Mouse (Mus musculus) thymus, postnatal 25 days (tissue): ENCODE measurements at regions not wholly inside any gene's neighbourhood (a gene's known extent, or its start where the extent isn't known, plus 50 kb on each side); places are given as distances from the start of the nearest gene placed in this dataset.

ENCODE experiments used
- DNase-seq: peaks from one replicate; pipeline ENCODE4 v3.0.0; 2022

DNA sequence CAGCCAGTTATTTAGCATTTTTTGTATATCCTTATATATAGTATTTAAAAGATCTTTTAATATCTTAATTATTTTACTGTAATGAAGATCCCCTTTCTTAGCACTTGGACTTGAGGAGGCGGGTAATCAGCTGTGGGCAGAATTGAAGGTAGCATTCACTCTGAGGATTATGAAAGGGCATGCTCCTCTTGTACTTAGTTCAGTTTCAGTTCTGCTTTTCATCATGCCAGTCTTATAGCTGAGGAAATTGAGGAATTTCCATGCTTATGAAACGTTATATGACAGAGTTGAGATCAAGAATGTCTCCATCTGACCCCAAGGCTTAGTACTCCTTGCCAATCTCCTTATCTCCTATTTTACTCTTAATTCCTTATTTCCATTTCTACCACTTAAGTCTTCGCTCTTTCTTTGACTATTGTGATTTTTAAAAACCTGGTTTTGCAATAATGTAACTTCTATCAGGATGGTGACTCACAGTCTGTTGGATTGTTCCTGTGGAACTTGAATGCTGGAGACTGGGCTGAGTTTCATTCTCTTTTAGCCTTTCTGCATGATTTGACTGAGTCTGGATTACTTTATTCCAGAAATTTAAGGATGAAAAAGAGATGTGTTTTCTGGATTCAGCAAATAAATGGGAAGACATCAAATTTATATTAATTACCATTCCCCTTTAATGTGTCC is 133.6 kb downstream of the Papss1 start:
- no peak for DNase-seq

DNA sequence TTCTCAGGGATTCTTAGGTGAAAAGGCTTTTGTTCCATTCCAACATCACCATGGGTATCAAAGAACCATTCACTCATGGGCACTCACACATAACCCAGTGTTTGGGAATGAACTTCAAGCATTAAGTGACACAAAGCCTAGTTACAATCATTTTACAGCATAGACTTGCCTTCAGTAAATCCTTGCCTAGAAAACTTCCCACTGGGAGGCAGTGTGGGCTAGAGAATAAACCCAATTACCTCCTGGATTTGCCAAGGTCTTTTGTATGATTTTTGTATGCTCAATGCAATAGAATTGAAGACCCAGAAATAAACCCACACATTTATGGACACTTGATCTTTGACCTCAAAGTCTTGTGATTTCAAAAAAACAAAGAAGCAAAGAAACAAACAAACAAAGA is 138.6 kb downstream of the Papss1 start:
- no peak for DNase-seq

DNA sequence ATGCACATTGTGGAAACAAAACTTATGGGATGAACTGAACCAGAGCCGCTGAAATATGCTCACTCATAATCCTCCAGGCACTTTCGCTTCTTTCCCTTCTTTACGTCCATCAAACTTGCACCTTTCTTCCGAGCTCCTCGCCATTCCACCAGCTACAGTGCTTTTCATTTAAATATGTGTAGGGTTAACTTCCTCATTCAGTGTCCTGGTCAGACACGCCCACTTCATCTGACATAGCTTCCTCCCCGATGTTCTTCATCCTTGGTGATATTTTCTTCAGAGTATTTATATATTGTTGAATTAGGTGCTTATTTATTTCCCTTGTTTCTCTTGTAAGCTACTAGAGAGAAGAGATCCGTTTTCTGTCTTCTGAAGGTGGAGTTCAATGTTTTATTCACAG is 149.0 kb downstream of the Papss1 start:
- no peak for DNase-seq

DNA sequence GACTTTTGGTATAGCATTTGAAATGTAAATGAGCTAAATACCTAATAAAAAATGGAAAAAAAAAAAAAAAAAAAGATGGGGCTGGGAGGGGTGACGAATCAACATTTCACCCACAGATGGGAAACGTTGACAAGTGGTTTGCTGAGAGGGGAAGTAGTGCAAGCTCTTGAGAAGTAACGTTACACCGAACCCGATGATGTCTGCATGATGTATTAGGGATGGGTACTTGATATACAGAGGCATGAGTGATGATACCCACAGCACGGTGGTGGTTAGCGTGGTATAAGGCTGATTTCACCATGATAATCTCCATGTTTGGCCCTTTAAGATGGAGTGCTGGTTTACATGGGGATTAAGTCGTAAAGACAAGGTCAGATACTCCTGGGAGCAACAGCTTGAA is 154.2 kb downstream of the Papss1 start:
- no peak for DNase-seq

DNA sequence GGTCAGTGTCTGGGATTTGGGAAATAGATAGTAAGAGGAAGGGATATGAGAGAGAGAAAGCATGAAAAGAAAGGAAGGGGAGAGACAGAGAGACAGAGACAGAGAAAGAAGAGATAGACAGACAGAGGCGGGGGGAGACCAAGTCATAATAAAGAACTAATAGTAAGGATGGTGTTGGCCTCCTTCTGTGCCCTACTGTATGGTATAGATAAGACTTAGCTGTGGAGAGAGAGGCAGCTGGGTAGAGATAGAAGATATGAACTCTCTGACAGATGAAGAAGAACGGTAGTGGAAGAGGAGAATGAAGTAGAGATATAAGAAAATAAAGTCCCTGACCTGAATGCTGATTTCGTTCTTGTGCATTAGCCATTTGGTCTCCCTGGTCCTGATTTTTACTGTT is 164.1 kb downstream of the Papss1 start:
- DNase-seq = no peak

DNA sequence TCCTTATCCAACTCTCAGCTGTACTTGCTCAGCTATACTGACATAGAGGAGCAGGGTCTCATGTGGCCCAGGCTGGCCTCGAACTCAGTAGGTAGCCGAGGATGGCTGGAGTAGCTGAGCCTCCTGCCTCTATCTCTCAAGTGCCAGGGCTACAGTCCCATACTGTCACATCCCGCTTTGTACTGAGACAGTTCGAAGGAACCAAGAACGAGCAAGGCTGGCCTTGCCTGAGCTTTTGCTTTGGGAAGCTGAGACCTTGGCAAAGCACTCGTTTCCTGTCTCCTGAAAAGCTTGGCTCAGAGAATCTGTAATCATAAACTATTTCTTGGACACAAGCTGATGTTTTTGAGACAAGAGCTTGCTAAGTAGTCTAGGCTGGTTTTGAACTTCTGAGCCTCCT is 169.7 kb downstream of the Papss1 start:
- DNase-seq = no peak

DNA sequence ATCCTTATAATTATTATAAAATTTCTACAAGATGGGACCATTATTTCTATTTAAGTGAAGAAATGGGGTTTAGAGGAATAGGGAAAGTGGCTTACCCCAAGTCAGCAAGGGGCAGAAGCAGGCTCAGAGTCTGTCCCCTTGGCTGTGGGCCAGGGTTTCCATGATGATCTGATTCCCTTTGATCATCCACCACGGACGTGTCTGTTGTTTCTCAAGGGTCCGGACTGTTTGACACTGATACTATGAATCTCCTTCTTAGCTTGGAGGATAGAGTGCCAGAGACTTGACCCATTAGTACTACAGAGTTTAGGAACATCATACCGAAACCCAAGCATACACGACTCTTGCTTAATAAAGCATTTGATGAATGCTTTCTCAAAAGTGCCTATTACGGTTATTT is 172.9 kb downstream of the Papss1 start:
- no peak for DNase-seq

- DNase-seq = no peak
These were observed 173.5 kb downstream of the Papss1 start for GRCm38 (mm10) chr3:131737953-131738598.

- no peak for DNase-seq
These were observed 191.0 kb downstream of the Papss1 start for GRCm38 (mm10) chr3:131755537-131755936.

DNA sequence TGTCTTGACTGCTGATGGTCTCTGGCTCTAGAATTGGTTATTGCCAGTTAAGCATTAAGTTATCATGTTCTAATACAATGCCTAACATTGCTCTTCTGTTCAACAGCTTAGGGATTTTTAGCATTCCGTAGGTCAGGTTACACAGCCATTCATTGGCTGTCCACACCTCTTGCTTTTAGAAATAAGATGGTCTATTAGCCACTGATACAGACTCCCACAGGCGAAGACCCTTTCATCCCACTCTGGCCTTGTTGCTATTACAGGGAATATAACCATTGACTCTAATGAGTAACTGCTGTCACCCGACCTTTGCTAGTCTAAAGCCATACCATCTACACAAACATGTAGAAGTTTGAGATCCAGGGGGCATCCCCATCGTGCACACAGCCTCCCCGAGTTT is 191.6 kb downstream of the Papss1 start:
- DNase-seq = no peak

DNA sequence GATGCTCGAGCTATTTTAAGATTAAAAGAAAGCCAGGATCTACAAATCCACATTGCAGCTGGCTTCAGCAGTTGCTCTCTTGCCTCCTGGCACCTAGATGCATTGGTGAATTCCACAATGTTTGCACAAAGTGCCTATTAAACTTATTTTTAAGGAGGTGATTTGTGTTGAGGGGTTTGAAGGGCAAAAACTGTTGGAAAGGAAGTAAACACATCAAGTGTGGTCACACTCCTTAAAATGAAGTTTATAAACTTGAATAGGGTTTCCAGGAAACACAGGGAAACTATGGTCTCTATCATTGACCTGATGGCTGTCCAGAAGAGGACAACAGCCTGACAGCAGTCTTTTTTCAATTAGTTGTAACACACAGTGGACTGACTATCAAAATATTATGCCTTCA is 205.4 kb downstream of the Papss1 start:
- no peak for DNase-seq

DNA sequence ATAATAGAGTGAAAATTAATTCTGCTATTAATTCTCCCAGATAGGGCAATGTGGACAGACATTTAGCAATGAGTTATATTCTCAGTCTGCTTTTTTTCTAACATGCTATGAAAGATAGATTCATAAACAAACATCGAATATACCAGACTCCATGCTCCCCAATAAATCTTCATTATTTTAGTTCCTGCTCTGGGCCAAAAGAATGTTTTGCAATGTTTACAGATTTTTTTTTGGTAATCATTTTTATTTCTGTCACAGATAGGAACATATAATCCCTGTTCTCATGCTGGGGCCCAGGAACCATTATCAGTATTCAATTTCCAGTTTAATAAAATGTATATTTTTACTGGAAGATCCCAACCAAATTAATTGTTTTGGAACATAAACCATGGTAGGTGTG is 205.9 kb downstream of the Papss1 start:
- DNase-seq = no peak

GRCm38 (mm10) chr3:131771863-131772546 is 207.4 kb downstream of the Papss1 start:
- DNase-seq = no peak

DNA sequence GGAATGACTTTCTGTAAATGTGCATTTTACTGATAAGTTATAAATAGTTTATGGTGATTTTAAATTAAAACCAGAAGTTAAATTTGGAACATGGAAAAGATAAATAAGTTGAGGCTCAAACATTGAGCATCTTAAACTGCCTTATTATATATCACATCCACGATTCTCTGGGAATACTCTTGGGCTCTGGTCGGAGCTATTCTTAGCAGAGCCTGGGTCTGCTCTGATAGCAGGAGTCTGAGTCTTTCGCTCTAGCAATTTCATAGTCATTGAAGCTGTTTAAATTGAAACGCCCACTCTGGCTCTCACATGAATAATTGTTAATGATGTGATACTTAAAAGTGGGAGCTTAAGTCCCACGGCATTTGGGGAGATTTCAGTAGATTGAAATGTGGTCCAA is 208.0 kb downstream of the Papss1 start:
- no peak for DNase-seq

DNA sequence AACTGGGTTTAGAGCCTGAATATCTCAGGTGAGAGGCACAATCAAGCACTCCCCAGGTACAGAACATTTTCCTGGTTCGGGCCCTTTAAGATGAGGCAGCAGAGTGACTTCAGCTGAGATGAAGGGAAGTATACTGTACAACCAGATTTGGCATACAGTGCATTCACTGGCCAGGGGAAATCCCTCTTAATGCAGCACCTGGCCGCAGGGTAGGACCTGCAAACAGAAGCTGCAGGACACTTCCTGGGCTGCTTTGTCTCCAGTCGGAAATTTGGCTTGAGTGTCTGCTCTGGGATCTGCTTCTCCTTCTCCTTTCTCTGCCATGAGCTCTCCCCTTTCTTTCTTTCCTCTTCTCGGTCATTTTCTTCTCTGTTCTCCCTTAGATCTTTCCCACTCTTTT is 210.9 kb downstream of the Papss1 start:
- no peak for DNase-seq

GRCm38 (mm10) chr3:131776650-131777049 is 212.1 kb downstream of the Papss1 start:
- DNase-seq = no peak

DNA sequence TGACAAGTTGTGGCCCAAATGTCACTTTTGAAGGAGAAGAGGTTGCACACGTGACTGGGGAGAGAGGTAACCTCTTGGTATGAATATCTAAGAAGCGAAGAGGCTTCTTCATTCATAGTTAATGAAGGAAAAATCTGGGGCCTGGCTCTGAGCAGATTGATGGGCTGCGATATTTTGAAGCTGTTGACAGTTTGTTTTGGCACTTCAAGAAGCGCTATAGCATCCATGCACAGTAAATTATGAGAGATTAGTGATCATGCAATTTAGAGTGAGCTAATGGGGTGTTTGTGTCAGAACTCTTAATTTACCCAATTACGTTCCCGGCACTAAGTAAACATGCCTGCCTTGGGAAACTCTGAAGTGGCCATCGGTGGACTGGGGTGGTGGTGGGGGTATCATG is 215.2 kb downstream of the Papss1 start:
- DNase-seq = no peak

GRCm38 (mm10) chr3:131785524-131785923 is 221.0 kb downstream of the Papss1 start:
- DNase-seq = no peak

DNA sequence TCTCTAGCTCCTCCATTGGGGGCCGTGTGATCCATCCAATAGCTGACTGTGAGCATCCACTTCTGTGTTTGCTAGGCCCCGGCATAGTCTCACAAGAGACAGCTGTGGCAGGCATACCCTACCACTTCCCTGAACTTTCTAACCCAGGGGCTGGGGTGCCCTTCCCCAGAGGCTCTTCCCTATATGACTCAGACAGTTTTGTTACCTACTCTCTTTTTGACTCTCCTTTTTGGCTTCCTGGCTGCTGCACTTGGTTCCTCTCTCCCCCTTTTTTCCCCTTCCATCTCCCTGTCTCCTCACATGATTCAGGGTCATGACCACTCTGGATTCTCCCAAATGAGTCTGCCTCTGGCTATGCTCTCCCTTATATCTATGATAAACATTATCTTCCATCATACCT is 223.8 kb downstream of the Papss1 start:
- DNase-seq = no peak

DNA sequence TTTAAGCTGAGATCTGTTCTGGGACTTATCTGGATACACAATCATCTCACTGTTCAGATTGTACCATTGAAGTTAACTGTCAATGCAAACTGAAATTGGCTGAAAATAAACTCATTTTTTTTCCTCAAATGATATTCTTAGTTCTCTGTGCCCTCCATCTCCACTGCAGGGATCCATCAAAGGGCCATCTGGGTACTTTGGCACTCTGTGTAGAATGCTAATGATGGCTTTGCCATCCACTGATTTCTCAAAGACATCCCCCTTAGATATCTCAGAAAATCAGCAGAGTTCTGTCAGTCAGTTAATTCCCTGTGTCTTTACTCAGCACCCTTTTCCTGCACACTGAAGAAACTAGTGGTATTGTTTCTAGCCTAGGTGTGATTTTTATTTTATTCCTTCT is 224.6 kb downstream of the Papss1 start:
- no peak for DNase-seq

DNA sequence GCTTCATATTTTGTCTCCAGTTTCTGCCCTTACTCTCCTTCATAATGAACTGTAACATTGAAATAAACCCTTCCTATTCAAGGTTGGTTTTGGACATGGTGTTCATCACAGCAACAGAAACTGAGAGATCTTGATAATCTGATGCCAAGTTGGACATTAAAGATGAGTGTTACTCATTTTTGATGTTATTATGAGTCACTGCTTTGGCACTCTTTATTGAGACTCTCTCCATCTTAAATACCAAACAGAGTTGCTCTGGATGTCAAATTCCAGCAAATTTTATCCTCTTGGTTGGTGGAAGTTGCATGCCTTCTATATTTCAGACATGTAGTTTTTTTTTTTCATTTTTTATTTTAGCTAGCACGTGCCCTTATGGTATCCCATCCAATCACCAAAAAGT is 229.5 kb downstream of the Papss1 start:
- DNase-seq = no peak

- no peak for DNase-seq
These were observed 230.8 kb downstream of the Papss1 start for GRCm38 (mm10) chr3:131795108-131796005.

- DNase-seq = no peak
These were observed 235.2 kb downstream of the Papss1 start for GRCm38 (mm10) chr3:131799774-131800173.
